Mouse (Mus musculus) kidney, postnatal 4 days (tissue): Measurements from ENCODE around the gene Cbr4.

Experiments used
- DNase-seq, 2 experiments: peaks; one replicate each; pipeline ENCODE4 v3.0.0; 2021; ENCODE audit warnings: mixed read lengths in 2 of 2

The Cbr4 gene

GRCm38 (mm10) chr8:61497110-61497509 lies 9.6 kb downstream of the Cbr4 start:
- DNase-seq: no peak

GRCm38 (mm10) chr8:61499035-61499434 lies 11.5 kb downstream of the Cbr4 start:
- DNase-seq: peak; percentile 40 to 52

- no peak for DNase-seq
Measured at GRCm38 (mm10) chr8:61500914-61501313, 13.4 kb downstream of the Cbr4 start.

- no peak for DNase-seq
Measured at GRCm38 (mm10) chr8:61502277-61502676, 14.7 kb downstream of the Cbr4 start.

GRCm38 (mm10) chr8:61515110-61515930 lies 27.8 kb downstream of the Cbr4 start:
- DNase-seq: no peak

GRCm38 (mm10) chr8:61515931-61516744 lies 28.6 kb downstream of the Cbr4 start:
- peak; percentile 89 to 91 for DNase-seq

GRCm38 (mm10) chr8:61516745-61517501 lies 29.4 kb downstream of the Cbr4 start:
- DNase-seq: no peak

- DNase-seq: peak in 1 of 2 experiments; percentile 8
Measured at GRCm38 (mm10) chr8:61517502-61518185, 30.1 kb downstream of the Cbr4 start.

- DNase-seq: peak; percentile 27 to 39
Measured at GRCm38 (mm10) chr8:61522132-61522531, 34.6 kb downstream of the Cbr4 start.

- DNase-seq: no peak
Measured at GRCm38 (mm10) chr8:61527037-61527436, 39.5 kb downstream of the Cbr4 start.

GRCm38 (mm10) chr8:61528197-61528596 lies 40.7 kb downstream of the Cbr4 start:
- DNase-seq: no peak

- DNase-seq: no peak
Measured at GRCm38 (mm10) chr8:61528642-61529041, 41.1 kb downstream of the Cbr4 start.

GRCm38 (mm10) chr8:61531944-61532795 lies 44.6 kb downstream of the Cbr4 start:
- DNase-seq: no peak

GRCm38 (mm10) chr8:61532831-61533230 lies 45.3 kb downstream of the Cbr4 start:
- DNase-seq: no peak

- DNase-seq: peak; percentile 16 to 35
Measured at GRCm38 (mm10) chr8:61533356-61533926, 45.9 kb downstream of the Cbr4 start.

- DNase-seq: no peak
Measured at GRCm38 (mm10) chr8:61535472-61535871, 47.9 kb downstream of the Cbr4 start.

GRCm38 (mm10) chr8:61537471-61537870 lies 49.9 kb downstream of the Cbr4 start:
- no peak for DNase-seq

- peak; percentile 91 to 92 for DNase-seq
Measured at GRCm38 (mm10) chr8:61539828-61540500, 52.4 kb downstream of the Cbr4 start.

- DNase-seq: no peak
Measured at GRCm38 (mm10) chr8:61549585-61549984, 62.1 kb downstream of the Cbr4 start.

GRCm38 (mm10) chr8:61550006-61550748 lies 62.6 kb downstream of the Cbr4 start:
- no peak for DNase-seq
